Mouse (Mus musculus) E14TG2a.4 (cell line): ENCODE data around the gene Zfp616.

Experiments
- H3K27me3 ChIP-seq: 2 replicates; pipeline ENCODE4 v1.6.1; 2014; ENCODE audit warnings: low read length, control low read depth; ENCODE audit not compliant: insufficient read depth
- H3K36me3 ChIP-seq: 2 replicates; pipeline ENCODE4 v1.6.1; 2014; ENCODE audit warnings: low read length, control low read depth; ENCODE audit not compliant: insufficient read depth
- H3K4me1 ChIP-seq: replicated peaks from 2 replicates; pipeline ENCODE4 v1.6.1; 2014; ENCODE audit warnings: low read depth, low read length, control low read depth
- H3K4me3 ChIP-seq: replicated peaks from 2 replicates; pipeline ENCODE4 v1.5.1; 2014; ENCODE audit warnings: mild to moderate bottlenecking, low read length
- H3K9me3 ChIP-seq: 2 replicates; pipeline ENCODE4 v1.6.1; 2014; ENCODE audit warnings: low read length, control low read depth
- CTCF ChIP-seq: conservative IDR thresholded peaks from 2 replicates; pipeline ENCODE4 v1.5.1; 2014; ENCODE audit warnings: low read length
- NANOG ChIP-seq: IDR thresholded peaks from 2 replicates; pipeline ENCODE4 v1.6.1; 2014; ENCODE audit warnings: borderline replicate concordance, low read length, mixed read lengths
- POU5F1 ChIP-seq: IDR thresholded peaks from 2 replicates; pipeline ENCODE4 v1.6.1; 2014; ENCODE audit warnings: low read length, borderline replicate concordance

Zfp616 gene

DNA sequence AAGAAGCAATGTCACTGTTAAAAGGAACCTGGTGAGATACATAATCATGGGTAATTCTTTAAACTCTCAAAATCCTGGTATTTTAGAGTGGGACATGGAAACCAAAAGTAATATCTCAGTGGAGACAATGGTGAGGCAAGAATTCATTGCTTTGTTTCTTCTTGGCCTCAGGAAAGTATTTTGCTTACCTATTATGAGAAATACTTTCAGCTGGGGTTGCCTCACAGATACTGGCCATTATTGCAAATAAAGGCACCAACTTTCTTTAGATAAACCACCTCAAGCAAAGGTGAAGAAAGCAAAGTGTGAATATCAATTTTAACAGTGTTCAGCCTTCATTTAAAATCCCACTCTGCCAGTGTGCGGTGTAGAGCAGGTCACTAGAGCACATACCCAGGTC lies at the start of gene Zfp616:
TSS of gene Zfp616 (plus strand) at position 301 of the 400 bp plus-strand sequence.
- no peaks in the 10 kb centered on the region for H3K4me1 ChIP-seq
- H3K36me3 ChIP-seq = no peaks in the 10 kb centered on the region
- H3K9me3 ChIP-seq = peaks cover 2% of the 10 kb centered on the region; the same call in 1 of the 2 replicates
- no peaks in the 10 kb centered on the region for H3K27me3 ChIP-seq
- no peak for TF ChIP-seq CTCF
- TF ChIP-seq POU5F1 = no peak
- no peak for TF ChIP-seq NANOG
- H3K4me3 ChIP-seq = no peak within 1 kb of the TSS

GRCm38 (mm10) chr11:74051347-74051746 lies 18.4 kb upstream of the Zfp616 start:
- H3K9me3 ChIP-seq = no peaks in the 10 kb centered on the region
- no peak for TF ChIP-seq POU5F1
- TF ChIP-seq NANOG = no peak
- no peak for TF ChIP-seq CTCF
- H3K27me3 ChIP-seq = no peaks in the 10 kb centered on the region
- no peak overlapping the region for H3K4me3 ChIP-seq
- H3K4me1 ChIP-seq = no peaks in the 10 kb centered on the region
- H3K36me3 ChIP-seq = no peaks in the 10 kb centered on the region

DNA sequence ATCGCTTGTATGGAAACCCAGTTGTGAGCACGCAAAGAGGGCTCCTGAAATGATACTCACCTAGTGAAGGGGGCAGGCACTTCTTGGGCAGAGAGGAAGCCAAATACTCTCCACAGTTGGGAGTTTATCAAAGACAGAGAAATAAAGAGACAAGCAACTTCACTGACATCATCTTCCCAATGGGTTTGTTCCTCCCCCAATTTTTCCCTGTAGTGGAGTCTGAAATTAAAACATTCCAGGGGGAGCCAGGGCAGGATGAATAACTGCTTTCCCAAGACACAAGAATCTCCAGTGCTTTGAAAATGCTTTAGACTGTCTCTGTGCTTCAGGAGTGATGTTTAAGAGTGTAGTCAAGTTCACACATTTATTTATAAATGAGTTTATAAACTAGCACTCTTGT lies 13.3 kb upstream of the Zfp616 start, which contains the start of the genes Olfr139 and Olfr399:
TSS of gene Olfr139 (minus strand) at position 101 of the 400 bp plus-strand sequence.
TSS of gene Olfr399 (minus strand) at position 165 of the 400 bp plus-strand sequence.
- no peaks in the 10 kb centered on the region for H3K36me3 ChIP-seq
- TF ChIP-seq NANOG = no peak
- no peak for TF ChIP-seq CTCF
- TF ChIP-seq POU5F1 = no peak

GRCm38 (mm10) chr11:74100724-74101123 lies 31.0 kb downstream of the Zfp616 start:
- Histone ChIP-seq H3K4me3 (no peak overlapping the region), H3K36me3 (no peaks in the 10 kb centered on the region), H3K4me1 (no peaks in the 10 kb centered on the region), H3K9me3 (peaks cover 46% of the 10 kb centered on the region), H3K27me3 (no peaks in the 10 kb centered on the region)
- TF ChIP-seq NANOG (no peak), POU5F1 (no peak), CTCF (no peak)

More for the DNA sequence above, 13.3 kb upstream of the Zfp616 start, which contains the start of the genes Olfr139 and Olfr399:
- Histone ChIP-seq H3K9me3 (peaks cover 6% of the 10 kb centered on the region), H3K4me3 (no peak within 1 kb of the TSS), H3K4me1 (no peaks in the 10 kb centered on the region), H3K27me3 (no peaks in the 10 kb centered on the region)

DNA sequence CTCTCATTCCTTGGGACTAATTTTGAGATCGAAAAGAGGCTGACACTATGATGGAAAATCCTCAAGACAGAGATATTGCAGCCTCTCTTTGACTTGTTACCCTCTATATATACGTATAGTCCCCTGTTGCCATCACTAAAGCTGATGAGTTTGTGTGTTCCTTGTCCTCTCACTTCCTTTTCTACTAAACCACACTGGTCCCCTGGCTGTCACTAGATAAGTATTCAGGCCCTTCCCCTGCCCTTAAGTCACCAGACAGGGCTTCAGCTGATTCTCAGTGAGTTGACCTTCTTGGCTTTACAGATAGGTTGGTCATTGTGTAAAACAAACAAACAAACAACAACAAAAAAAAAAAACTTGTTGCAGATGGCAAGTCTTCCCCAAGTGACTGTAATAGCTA lies 31.8 kb downstream of the Zfp616 start:
- no peak for TF ChIP-seq NANOG
- TF ChIP-seq CTCF = no peak
- no peak for TF ChIP-seq POU5F1
- H3K36me3 ChIP-seq = no peaks in the 10 kb centered on the region
- H3K4me3 ChIP-seq = no peak overlapping the region
- H3K27me3 ChIP-seq = no peaks in the 10 kb centered on the region
- H3K4me1 ChIP-seq = no peaks in the 10 kb centered on the region
- peaks cover 46% of the 10 kb centered on the region for H3K9me3 ChIP-seq

DNA sequence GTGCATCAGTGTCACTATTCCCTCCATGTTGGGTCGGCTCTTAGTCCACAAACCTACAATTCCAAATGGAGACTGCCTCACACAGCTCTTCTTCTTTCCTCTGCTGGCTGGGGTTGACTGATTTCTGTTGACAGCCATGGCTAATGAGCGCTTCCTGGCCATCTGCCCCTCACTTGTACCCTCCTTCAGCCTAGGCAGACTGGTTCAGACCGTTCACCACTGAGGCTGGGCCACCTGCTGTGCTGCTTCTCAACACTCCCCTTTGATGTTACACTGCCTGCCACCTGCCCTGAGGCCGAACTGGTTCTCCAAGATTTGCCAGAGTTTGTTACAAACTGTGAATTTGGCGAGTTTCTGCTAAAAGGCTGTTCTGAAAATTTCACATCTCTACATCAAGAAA lies 35.3 kb downstream of the Zfp616 start:
- Histone ChIP-seq H3K27me3 (no peaks in the 10 kb centered on the region), H3K36me3 (no peaks in the 10 kb centered on the region), H3K4me3 (no peak overlapping the region), H3K4me1 (no peaks in the 10 kb centered on the region), H3K9me3 (peaks cover 48% of the 10 kb centered on the region)
- TF ChIP-seq NANOG (no peak), CTCF (no peak), POU5F1 (no peak)

- H3K36me3 ChIP-seq = no peaks in the 10 kb centered on the region
- no peaks in the 10 kb centered on the region for H3K4me1 ChIP-seq
- H3K27me3 ChIP-seq = no peaks in the 10 kb centered on the region
- H3K9me3 ChIP-seq = peaks cover 84% of the 10 kb centered on the region
- H3K4me3 ChIP-seq = no peak within 1 kb of the TSS
- TF ChIP-seq NANOG (no peak), CTCF (no peak), POU5F1 (no peak)
These were observed 43.7 kb downstream of the Zfp616 start, which contains the start of gene Olfr401 for GRCm38 (mm10) chr11:74113412-74113811. Gene Olfr401, plus strand, starts transcription at chr11:74113712.
